Mouse (Mus musculus) E14TG2a.4 (cell line): ENCODE data around the gene Plcg1.

Experiments used
- CTCF ChIP-seq: conservative IDR thresholded peaks from 2 replicates; pipeline ENCODE4 v1.5.1; 2014; ENCODE audit warnings: low read length
- NANOG ChIP-seq: IDR thresholded peaks from 2 replicates; pipeline ENCODE4 v1.6.1; 2014; ENCODE audit warnings: borderline replicate concordance, low read length, mixed read lengths
- POU5F1 ChIP-seq: IDR thresholded peaks from 2 replicates; pipeline ENCODE4 v1.6.1; 2014; ENCODE audit warnings: low read length, borderline replicate concordance

GRCm38 (mm10) chr2:160786333-160786732 lies 55.2 kb downstream of the Plcg1 start:
- TF ChIP-seq CTCF: no peak
- TF ChIP-seq NANOG: no peak
- TF ChIP-seq POU5F1: no peak
